Comparison of ENCODE assay signal across 9 mouse cellular contexts in genomic region chr4:46649161-46649560, GRCm38 (mm10). TPM values are rescaled to one million over a fixed set of nuclear protein-coding genes. Genes with fewer than 3 reads are reported as not detected.
DNase-seq lines count a peak whose midpoint lies in the region; ATAC-seq and TF ChIP-seq lines count a peak whose summit lies in the region.
"Had no signal": no experiment of that assay in that cellular context is flagged by ENCODE, and none has a peak within 500 bp of the region (broad histone marks: within the 10 kb centered on the region; RNA-seq: fewer than 3 reads in every experiment).

No protein-coding gene starts in this region.

- no peaks in the 10 kb centered on the region for H3K9me3 ChIP-seq in hindbrain, embryonic 12.5 days (replicated peaks)
- no peaks in the 10 kb centered on the region for H3K9me3 ChIP-seq in midbrain, embryonic 13.5 days

- TF ChIP-seq CTCF in kidney, adult 2 months (conservative IDR thresholded peaks at IDR 0.05; ENCODE audit: insufficient read depth, insufficient read length, low read depth, low read length) = no peak
- TF ChIP-seq CTCF in bone marrow, adult 2 months (IDR thresholded peaks at IDR 0.05; ENCODE audit: control insufficient read depth, insufficient read depth, low read length) = no peak

- no peaks in the 10 kb centered on the region for H3K36me3 ChIP-seq in kidney, adult 2 months (ENCODE audit: control insufficient read depth, insufficient read depth, low read length)
- H3K36me3 ChIP-seq in hindbrain, embryonic 12.5 days = no peaks in the 10 kb centered on the region
- H3K36me3 ChIP-seq in midbrain, embryonic 13.5 days = no peaks in the 10 kb centered on the region

- DNase-seq in kidney, adult 2 months = no peak
- no peak for DNase-seq in kidney, adult 18-20 months
- no peak for DNase-seq in thymus, adult 18-20 months
- DNase-seq in cerebellum, adult 9-11 months = no peak
- no peak for DNase-seq in urinary bladder, postnatal 10 days (ENCODE audit: low spot score)
- DNase-seq: gastrocnemius, postnatal 10 days had no signal

- 0 out of 2 replicates have a peak overlapping the region, but pooled peaks have one; percentile 56 for H3K9ac ChIP-seq in hindbrain, embryonic 12.5 days
- peak overlapping the region; percentile 66 for H3K9ac ChIP-seq in midbrain, embryonic 13.5 days (replicated peaks)

- 46% methylated on average over 4 of the region's 4 CpGs for WGBS in kidney, adult 2 months
- 38% methylated on average over 4 of the region's 4 CpGs for WGBS in bone marrow, adult 2 months
- 58% methylated on average over 4 of the region's 4 CpGs for WGBS in hindbrain, embryonic 12.5 days
- WGBS in midbrain, embryonic 13.5 days = 62% methylated on average over 4 of the region's 4 CpGs

- TF ChIP-seq POLR2A in kidney, adult 2 months (IDR thresholded peaks at IDR 0.05; ENCODE audit: low read depth, low read length) = no peak
- TF ChIP-seq POLR2A in bone marrow, adult 2 months (IDR thresholded peaks at IDR 0.05; ENCODE audit: borderline replicate concordance, control insufficient read depth, low read depth, low read length) = no peak

- H3K4me3 ChIP-seq in kidney, adult 2 months (ENCODE audit: insufficient read depth, low read depth, low read length) = peak overlapping the region; percentile 92
- H3K4me3 ChIP-seq in bone marrow, adult 2 months (replicated peaks; ENCODE audit: control insufficient read depth, low read depth, low read length) = peak overlapping the region; percentile 98
- H3K4me3 ChIP-seq in hindbrain, embryonic 12.5 days = peak overlapping the region; percentile 67
- H3K4me3 ChIP-seq in midbrain, embryonic 13.5 days (replicated peaks) = peak overlapping the region; percentile 75

- H3K27me3 ChIP-seq in kidney, adult 2 months (replicated peaks; ENCODE audit: control insufficient read depth, insufficient read depth, low read length) = no peaks in the 10 kb centered on the region
- peaks cover 39% of the 10 kb centered on the region for H3K27me3 ChIP-seq in hindbrain, embryonic 12.5 days
- peaks cover 48% of the 10 kb centered on the region for H3K27me3 ChIP-seq in midbrain, embryonic 13.5 days

- no peak for ATAC-seq in hindbrain, embryonic 12.5 days (ENCODE audit: low FRiP score)
- no peak for ATAC-seq in midbrain, embryonic 13.5 days

- peak overlapping the region; percentile 58; the same call in 1 of the 2 replicates for H3K27ac ChIP-seq in kidney, adult 2 months (ENCODE audit: insufficient read depth, low read depth, low read length)
- peak overlapping the region; percentile 97; the same call in 1 of the 2 replicates for H3K27ac ChIP-seq in bone marrow, adult 2 months (ENCODE audit: control insufficient read depth, insufficient read depth, low read depth, low read length, poor library complexity)
- no peak overlapping the region for H3K27ac ChIP-seq in hindbrain, embryonic 12.5 days
- no peak overlapping the region for H3K27ac ChIP-seq in midbrain, embryonic 13.5 days

- peaks cover 15% of the 10 kb centered on the region; the same call in 1 of the 2 replicates for H3K4me1 ChIP-seq in kidney, adult 2 months (ENCODE audit: control insufficient read depth, insufficient read depth, low read length)
- H3K4me1 ChIP-seq in bone marrow, adult 2 months (ENCODE audit: control insufficient read depth, insufficient read depth, low read length) = peaks cover 5% of the 10 kb centered on the region; the same call in 1 of the 2 replicates
- H3K4me1 ChIP-seq in hindbrain, embryonic 12.5 days = peaks cover 11% of the 10 kb centered on the region
- peaks cover 13% of the 10 kb centered on the region for H3K4me1 ChIP-seq in midbrain, embryonic 13.5 days (replicated peaks)

- peak overlapping the region; percentile 71 for H3K4me2 ChIP-seq in hindbrain, embryonic 12.5 days (replicated peaks)
- peak overlapping the region; percentile 95 for H3K4me2 ChIP-seq in midbrain, embryonic 13.5 days (replicated peaks)

RNA-seq across cellular contexts. Expression of gene Tbc1d2, which starts 0.8 kb away (rescaled TPM):
- 6.1 and 7.6 TPM in 2 replicates for polyA plus RNA-seq in kidney, adult 2 months (2012; rRNA removed)
- polyA plus RNA-seq in bone marrow, adult 2 months (2011; ENCODE audit: insufficient read depth, insufficient read length, low replicate concordance, missing spikeins) = 2.7 and 4.6 TPM in 2 replicates
- polyA plus RNA-seq in hindbrain, embryonic 12.5 days (2016; fragmentation: Nextera tagmentation; extraction: Ambion mirVana) = 1.4 and 1.5 TPM in 2 replicates
- polyA plus RNA-seq in midbrain, embryonic 13.5 days (2015; fragmentation: Nextera tagmentation; extraction: Ambion mirVana) = 0.54 and 0.55 TPM in 2 replicates

RNA-seq across cellular contexts. Expression of gene Coro2a, which starts 47.2 kb away (rescaled TPM):
- polyA plus RNA-seq in kidney, adult 2 months (2012; rRNA removed) = 4.1 and 4.2 TPM in 2 replicates
- polyA plus RNA-seq in bone marrow, adult 2 months (2011; ENCODE audit: insufficient read depth, insufficient read length, low replicate concordance, missing spikeins) = 6.0 and 8.1 TPM in 2 replicates
- polyA plus RNA-seq in hindbrain, embryonic 12.5 days (2016; fragmentation: Nextera tagmentation; extraction: Ambion mirVana) = 7.0 and 7.4 TPM in 2 replicates
- 2.5 and 3.9 TPM in 2 replicates for polyA plus RNA-seq in midbrain, embryonic 13.5 days (2015; fragmentation: Nextera tagmentation; extraction: Ambion mirVana)

Comparison
In these comparisons a context has a peak if more than half of its experiments do, and no peak if none do; other contexts are left out.
1. H3K27ac ChIP-seq: peak in kidney, adult 2 months (single experiment) and bone marrow, adult 2 months (single experiment); none in hindbrain, embryonic 12.5 days (single experiment) and midbrain, embryonic 13.5 days (single experiment).
2. Peak in every context shown above with its lines, with median percentiles within 50 percentile points of each other: H3K4me3 ChIP-seq.